Mouse (Mus musculus): ENCODE data around the gene Sly. TPM values are rescaled to one million over a fixed set of nuclear protein-coding genes. Genes with fewer than 3 reads are reported as not detected.
"Not testable (repeated sequence)": the region's sequence is repeated elsewhere in the genome, so short reads cannot be mapped to it uniquely, and the experiment has no call there.

Sly gene
- not detected in 2 replicates for polyA plus RNA-seq (2012; rRNA removed)

DNA sequence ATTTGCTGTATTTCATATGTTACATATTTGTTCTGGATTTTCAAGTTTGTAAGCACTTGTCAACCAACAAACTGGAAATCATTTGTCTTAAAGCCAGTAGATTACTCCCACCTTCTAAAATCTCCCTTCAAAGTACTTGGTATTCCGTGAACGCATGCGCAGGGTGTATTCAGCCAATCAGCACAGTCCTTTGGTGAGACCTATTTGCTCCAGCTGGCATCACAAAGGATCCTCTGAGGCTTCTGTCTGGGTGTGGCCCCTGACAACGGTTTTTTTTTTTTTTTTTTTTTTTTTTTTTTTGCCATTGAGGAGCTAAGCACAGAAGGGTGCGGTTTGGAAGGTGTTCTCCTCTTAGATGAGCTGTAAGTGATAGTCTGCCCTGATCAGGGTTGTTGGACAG, at the start of gene Sly:
Gene Sly, plus strand, starts transcription at position 301 of the 400 bp plus-strand sequence.
- DNase-seq (ENCODE audit: extremely low spot score in 1 of 2, low spot score in 1 of 2): not testable (repeated sequence)
